Mouse (Mus musculus): Measurements from ENCODE around the gene Dcun1d2. TPM values are rescaled to one million over a fixed set of nuclear protein-coding genes. Genes with fewer than 3 reads are reported as not detected.

Gene Dcun1d2
- total and polyA plus RNA-seq, 2 experiments = 10.7 to 13.1 TPM

DNA sequence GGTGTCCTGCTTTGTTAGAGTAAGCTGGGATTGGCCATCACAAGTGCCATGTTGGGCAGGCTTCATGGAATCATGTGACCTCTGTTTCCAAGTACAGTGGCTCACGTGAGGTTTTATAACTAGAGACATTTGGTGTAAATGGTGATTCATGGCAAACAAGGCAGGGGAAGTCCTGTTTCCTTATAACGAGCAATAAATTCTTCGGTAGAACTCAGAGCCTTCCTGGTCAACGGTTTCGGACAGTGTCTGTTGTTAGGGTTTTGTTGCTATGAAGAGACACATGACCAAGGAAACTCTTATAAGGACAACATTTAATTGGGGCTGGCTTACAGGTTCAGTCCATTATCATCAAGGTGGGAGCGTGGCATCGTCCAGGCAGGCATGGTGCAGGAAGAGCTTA, 13.1 kb upstream of the Dcun1d2 start:
- no peak overlapping the region for H3K9ac ChIP-seq (ENCODE audit: low read depth, low read length)
- H3K4me3 ChIP-seq (ENCODE audit: insufficient read depth, low read depth, low read length) = no peak overlapping the region
- H3K27me3 ChIP-seq (ENCODE audit: control insufficient read depth, insufficient read depth, low read length) = no peaks in the 10 kb centered on the region
- H3K4me1 ChIP-seq (ENCODE audit: control insufficient read depth, insufficient read depth, low read length) = no peaks in the 10 kb centered on the region
- no peak for TF ChIP-seq POLR2A (IDR thresholded peaks at IDR 0.05; ENCODE audit: extremely low read depth, insufficient read depth, low read length)
- no peak for TF ChIP-seq CTCF (IDR thresholded peaks at IDR 0.05; ENCODE audit: low read depth, low read length)
- peaks cover 3% of the 10 kb centered on the region; the same call in 1 of the 2 replicates for H3K36me3 ChIP-seq (ENCODE audit: control insufficient read depth, insufficient read depth, low read length)
- no peak overlapping the region for H3K27ac ChIP-seq (replicated peaks; ENCODE audit: insufficient read depth, low read depth, low read length)
- no peak for DNase-seq (ENCODE audit: extremely low read depth, low read depth, low spot score)
- WGBS = 96% methylated on average over 7 of the region's 7 CpGs
- no peaks in the 10 kb centered on the region for H3K79me2 ChIP-seq (ENCODE audit: control insufficient read depth, insufficient read depth, low read length)

DNA sequence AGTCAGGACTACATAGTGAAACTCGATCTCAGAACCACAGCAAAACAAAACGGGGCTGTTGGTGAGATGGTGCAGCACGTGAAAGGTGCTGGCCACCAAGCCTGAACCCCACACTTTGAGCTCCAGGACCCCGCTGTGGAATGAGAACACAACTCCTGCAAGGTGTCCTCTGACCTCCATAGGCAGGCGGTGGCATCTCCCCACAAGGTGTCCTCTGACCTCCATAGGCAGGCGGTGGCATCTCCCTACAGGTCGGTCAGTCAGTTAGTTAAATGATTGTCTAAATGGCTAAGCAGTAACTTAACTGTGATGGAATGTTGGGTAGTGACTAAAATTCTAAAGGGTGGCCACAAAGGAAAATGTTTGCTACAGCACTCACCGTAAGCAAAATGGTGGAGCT, 11.6 kb upstream of the Dcun1d2 start:
- H3K79me2 ChIP-seq (ENCODE audit: control insufficient read depth, insufficient read depth, low read length) = no peaks in the 10 kb centered on the region
- H3K9ac ChIP-seq (ENCODE audit: low read depth, low read length) = no peak overlapping the region
- no peak overlapping the region for H3K4me3 ChIP-seq (ENCODE audit: insufficient read depth, low read depth, low read length)
- H3K27ac ChIP-seq (replicated peaks; ENCODE audit: insufficient read depth, low read depth, low read length) = no peak overlapping the region
- H3K4me1 ChIP-seq (ENCODE audit: control insufficient read depth, insufficient read depth, low read length) = no peaks in the 10 kb centered on the region
- 97% methylated on average over 8 of the region's 8 CpGs for WGBS
- DNase-seq (ENCODE audit: extremely low read depth, low read depth, low spot score) = no peak
- H3K36me3 ChIP-seq (ENCODE audit: control insufficient read depth, insufficient read depth, low read length) = peaks cover 11% of the 10 kb centered on the region; the same call in 1 of the 2 replicates
- no peak for TF ChIP-seq CTCF (IDR thresholded peaks at IDR 0.05; ENCODE audit: low read depth, low read length)
- TF ChIP-seq POLR2A (IDR thresholded peaks at IDR 0.05; ENCODE audit: extremely low read depth, insufficient read depth, low read length) = no peak
- H3K27me3 ChIP-seq (ENCODE audit: control insufficient read depth, insufficient read depth, low read length) = no peaks in the 10 kb centered on the region

DNA sequence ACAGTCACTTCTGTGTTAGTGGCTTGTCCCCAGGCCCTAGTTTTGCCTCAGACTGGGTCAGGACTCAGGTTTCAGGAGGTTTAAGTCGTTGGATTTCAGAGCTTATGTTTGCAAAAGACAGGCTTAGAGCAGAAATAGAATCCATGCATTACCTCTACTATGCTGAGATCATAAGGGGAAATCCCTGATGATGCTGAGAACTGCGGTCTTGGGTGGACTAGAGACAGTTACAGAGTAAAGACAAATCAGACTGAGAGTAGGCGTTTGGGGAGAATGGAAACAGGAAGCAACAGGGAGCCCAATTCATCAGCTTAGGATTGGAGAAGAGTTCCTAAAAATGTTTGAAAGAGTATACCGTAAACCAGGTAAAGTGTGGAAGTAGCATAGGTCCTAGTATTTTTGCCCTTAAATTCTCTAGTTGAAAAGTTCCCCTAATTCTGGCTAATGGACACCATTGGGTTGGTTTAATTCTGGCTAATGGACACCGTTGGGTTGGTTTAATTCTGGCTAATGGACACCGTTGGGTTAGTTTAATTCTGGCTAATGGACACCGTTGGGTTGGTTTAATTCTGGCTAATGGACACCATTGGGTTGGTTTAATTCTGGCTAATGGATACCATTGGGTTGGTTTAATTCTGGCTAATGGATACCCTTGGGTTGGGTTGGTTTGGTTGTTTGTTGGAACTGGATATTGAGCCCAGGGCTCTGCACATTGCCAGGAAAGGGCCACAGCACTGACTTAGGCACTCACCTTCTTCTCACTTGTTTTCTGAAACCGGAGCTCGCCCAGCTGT, 5.9 kb upstream of the Dcun1d2 start:
- 95% methylated on average over 9 of the region's 9 CpGs for WGBS
- DNase-seq (ENCODE audit: extremely low read depth, low read depth, low spot score) = no peak

DNA sequence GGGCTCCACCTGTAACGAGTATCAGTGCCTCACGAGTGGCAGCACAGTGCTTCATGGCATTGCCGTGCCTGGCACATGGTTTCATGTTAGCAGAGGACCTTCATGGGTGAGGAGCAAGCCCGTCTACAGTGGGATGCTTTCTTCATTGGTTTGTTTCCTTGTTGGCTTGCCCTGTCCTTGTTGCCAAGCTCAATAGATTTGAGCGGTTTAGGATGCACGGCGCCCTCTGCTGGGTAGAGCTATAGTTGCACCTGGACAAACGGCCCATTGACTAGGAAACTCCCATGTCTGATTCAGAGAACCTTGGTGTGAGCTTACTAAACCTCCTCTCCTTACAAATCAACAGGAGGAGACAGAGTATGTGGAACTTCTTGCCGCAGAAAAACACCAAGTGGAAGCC, 4.4 kb upstream of the Dcun1d2 start:
- H3K9ac ChIP-seq (ENCODE audit: low read depth, low read length) = no peak overlapping the region
- H3K79me2 ChIP-seq (ENCODE audit: control insufficient read depth, insufficient read depth, low read length) = no peaks in the 10 kb centered on the region
- peaks cover 11% of the 10 kb centered on the region; the same call in 1 of the 2 replicates for H3K36me3 ChIP-seq (ENCODE audit: control insufficient read depth, insufficient read depth, low read length)
- TF ChIP-seq CTCF (IDR thresholded peaks at IDR 0.05; ENCODE audit: low read depth, low read length) (peak; percentile 85), POLR2A (IDR thresholded peaks at IDR 0.05; ENCODE audit: extremely low read depth, insufficient read depth, low read length) (no peak)
- WGBS = 29% methylated on average over 9 of the region's 9 CpGs
- H3K27ac ChIP-seq (replicated peaks; ENCODE audit: insufficient read depth, low read depth, low read length) = no peak overlapping the region
- H3K4me1 ChIP-seq (ENCODE audit: control insufficient read depth, insufficient read depth, low read length) = no peaks in the 10 kb centered on the region
- H3K27me3 ChIP-seq (ENCODE audit: control insufficient read depth, insufficient read depth, low read length) = no peaks in the 10 kb centered on the region
- no peak overlapping the region for H3K4me3 ChIP-seq (ENCODE audit: insufficient read depth, low read depth, low read length)
- DNase-seq (ENCODE audit: extremely low read depth, low read depth, low spot score) = peak; percentile 62

More for the DNA sequence above, 5.9 kb upstream of the Dcun1d2 start:
- Histone ChIP-seq H3K4me1 (ENCODE audit: control insufficient read depth, insufficient read depth, low read length) (no peaks in the 10 kb centered on the region), H3K27me3 (ENCODE audit: control insufficient read depth, insufficient read depth, low read length) (no peaks in the 10 kb centered on the region), H3K9ac (ENCODE audit: low read depth, low read length) (no peak overlapping the region), H3K79me2 (ENCODE audit: control insufficient read depth, insufficient read depth, low read length) (no peaks in the 10 kb centered on the region), H3K27ac (replicated peaks; ENCODE audit: insufficient read depth, low read depth, low read length) (no peak overlapping the region), H3K36me3 (ENCODE audit: control insufficient read depth, insufficient read depth, low read length) (peaks cover 13% of the 10 kb centered on the region; the same call in 1 of the 2 replicates), H3K4me3 (ENCODE audit: insufficient read depth, low read depth, low read length) (no peak overlapping the region)
- TF ChIP-seq POLR2A (IDR thresholded peaks at IDR 0.05; ENCODE audit: extremely low read depth, insufficient read depth, low read length) (no peak), CTCF (IDR thresholded peaks at IDR 0.05; ENCODE audit: low read depth, low read length) (no peak)

DNA sequence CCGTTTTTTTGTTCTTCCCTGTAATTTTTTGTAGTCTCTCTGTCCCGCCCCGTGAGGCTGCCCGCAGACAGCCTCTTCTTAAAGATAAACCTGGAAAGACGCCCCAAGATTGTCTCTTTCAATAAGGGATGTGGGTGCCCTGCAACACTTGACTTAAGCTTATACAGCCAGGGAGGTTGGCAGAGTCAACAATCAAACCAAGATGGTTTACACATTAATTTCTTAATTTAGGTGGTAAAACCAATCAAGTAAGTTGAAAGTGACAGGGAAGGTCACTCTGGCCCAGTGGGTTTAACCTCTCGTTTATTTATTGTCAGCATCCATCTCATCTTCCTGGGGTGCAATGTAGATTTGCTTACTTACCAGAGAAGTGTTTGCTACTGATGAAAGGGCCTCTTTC, 715 bp upstream of the Dcun1d2 start:
- peaks cover 8% of the 10 kb centered on the region; the same call in 1 of the 2 replicates for H3K79me2 ChIP-seq (ENCODE audit: control insufficient read depth, insufficient read depth, low read length)
- H3K9ac ChIP-seq (ENCODE audit: low read depth, low read length) = no peak overlapping the region
- peak overlapping the region; percentile 84; the same call in 1 of the 2 replicates for H3K4me3 ChIP-seq (ENCODE audit: insufficient read depth, low read depth, low read length)
- no peak overlapping the region for H3K27ac ChIP-seq (replicated peaks; ENCODE audit: insufficient read depth, low read depth, low read length)
- no peaks in the 10 kb centered on the region for H3K27me3 ChIP-seq (ENCODE audit: control insufficient read depth, insufficient read depth, low read length)
- H3K4me1 ChIP-seq (ENCODE audit: control insufficient read depth, insufficient read depth, low read length) = peaks cover 5% of the 10 kb centered on the region
- 17% methylated on average over 6 of the region's 6 CpGs for WGBS
- TF ChIP-seq CTCF (IDR thresholded peaks at IDR 0.05; ENCODE audit: low read depth, low read length) (no peak), POLR2A (IDR thresholded peaks at IDR 0.05; ENCODE audit: extremely low read depth, insufficient read depth, low read length) (no peak)
- peaks cover under 1% of the 10 kb centered on the region; the same call in 1 of the 2 replicates for H3K36me3 ChIP-seq (ENCODE audit: control insufficient read depth, insufficient read depth, low read length)
- no peak for DNase-seq (ENCODE audit: extremely low read depth, low read depth, low spot score)

DNA sequence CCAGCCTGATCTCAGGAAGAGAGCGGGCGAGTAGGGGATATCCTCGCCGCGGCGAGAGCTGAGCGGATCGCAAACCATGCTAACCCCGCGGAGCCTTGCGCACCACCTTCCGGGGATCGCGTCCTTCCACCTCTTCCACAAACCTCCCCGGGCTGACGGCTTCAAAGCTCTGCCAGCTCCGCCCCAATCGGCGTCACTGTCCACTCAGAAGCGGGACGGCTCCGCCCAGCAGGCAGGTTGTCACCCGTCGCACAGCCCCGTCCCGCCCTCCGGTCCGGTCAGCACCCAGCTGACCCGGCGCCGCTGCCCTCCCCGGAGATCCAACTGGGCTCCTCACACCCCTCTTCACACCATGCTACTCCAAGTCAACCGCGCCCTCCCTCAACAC, 633 bp downstream of the Dcun1d2 start:
- peak overlapping the region; percentile 97 for H3K27ac ChIP-seq (replicated peaks; ENCODE audit: insufficient read depth, low read depth, low read length)
- peak; percentile 88 for DNase-seq (ENCODE audit: extremely low read depth, low read depth, low spot score)

More for the DNA sequence above, 633 bp downstream of the Dcun1d2 start:
- TF ChIP-seq CTCF (IDR thresholded peaks at IDR 0.05; ENCODE audit: low read depth, low read length) (no peak), POLR2A (IDR thresholded peaks at IDR 0.05; ENCODE audit: extremely low read depth, insufficient read depth, low read length) (peak; percentile 55; the same call in 1 of the 2 replicates)
- Histone ChIP-seq H3K79me2 (ENCODE audit: control insufficient read depth, insufficient read depth, low read length) (peaks cover 11% of the 10 kb centered on the region; the same call in 1 of the 2 replicates), H3K36me3 (ENCODE audit: control insufficient read depth, insufficient read depth, low read length) (no peaks in the 10 kb centered on the region), H3K27me3 (ENCODE audit: control insufficient read depth, insufficient read depth, low read length) (no peaks in the 10 kb centered on the region), H3K9ac (ENCODE audit: low read depth, low read length) (peak overlapping the region; percentile 92), H3K4me1 (ENCODE audit: control insufficient read depth, insufficient read depth, low read length) (peaks cover 5% of the 10 kb centered on the region), H3K4me3 (ENCODE audit: insufficient read depth, low read depth, low read length) (peak overlapping the region; percentile 84)
- WGBS = under 1% methylated on average over 32 of the region's 34 CpGs
